Mouse (Mus musculus): ENCODE data around the gene Clrn3. TPM values are rescaled to one million over a fixed set of nuclear protein-coding genes. Genes with fewer than 3 reads are reported as not detected.
A peak's percentile ranks its signal among the peaks of the same experiment; 100 is the strongest.

The Clrn3 gene
- total RNA-seq (2017) = not detected in 2 replicates

DNA sequence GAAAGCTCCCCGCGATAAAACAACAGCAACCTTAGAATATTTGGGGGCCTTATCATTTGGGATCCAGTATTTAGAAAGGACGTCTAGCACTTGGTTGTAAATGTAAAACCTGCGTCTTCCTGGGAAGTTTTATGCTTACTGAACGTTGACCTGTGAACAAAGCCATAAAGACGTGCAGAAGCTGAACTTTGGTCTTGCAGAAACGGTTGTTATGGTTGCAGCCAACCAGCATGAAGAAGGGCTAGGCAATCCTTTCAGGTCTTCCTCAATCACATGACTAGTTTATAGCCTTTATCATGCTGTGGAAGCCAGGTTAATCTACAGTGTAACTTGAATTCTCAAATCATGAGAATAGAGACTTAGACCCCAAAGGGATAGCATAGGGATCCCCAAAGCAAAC is at the start of gene Clrn3:
Gene Clrn3, minus strand, starts transcription at position 140 of the 400 bp plus-strand sequence.
- no peak for ATAC-seq (replicated peaks in 1 of 2; ENCODE audit: insufficient read depth in 1 of 2, low FRiP score in 2 of 2, low TSS enrichment in 1 of 2, low read depth in 1 of 2, poor library complexity in 2 of 2, severe bottlenecking in 2 of 2)

GRCm38 (mm10) chr7:135576329-135576728 is 47.9 kb upstream of the Clrn3 start:
- no peak for ATAC-seq (replicated peaks in 1 of 2; ENCODE audit: insufficient read depth in 1 of 2, low FRiP score in 2 of 2, low TSS enrichment in 1 of 2, low read depth in 1 of 2, poor library complexity in 2 of 2, severe bottlenecking in 2 of 2)

DNA sequence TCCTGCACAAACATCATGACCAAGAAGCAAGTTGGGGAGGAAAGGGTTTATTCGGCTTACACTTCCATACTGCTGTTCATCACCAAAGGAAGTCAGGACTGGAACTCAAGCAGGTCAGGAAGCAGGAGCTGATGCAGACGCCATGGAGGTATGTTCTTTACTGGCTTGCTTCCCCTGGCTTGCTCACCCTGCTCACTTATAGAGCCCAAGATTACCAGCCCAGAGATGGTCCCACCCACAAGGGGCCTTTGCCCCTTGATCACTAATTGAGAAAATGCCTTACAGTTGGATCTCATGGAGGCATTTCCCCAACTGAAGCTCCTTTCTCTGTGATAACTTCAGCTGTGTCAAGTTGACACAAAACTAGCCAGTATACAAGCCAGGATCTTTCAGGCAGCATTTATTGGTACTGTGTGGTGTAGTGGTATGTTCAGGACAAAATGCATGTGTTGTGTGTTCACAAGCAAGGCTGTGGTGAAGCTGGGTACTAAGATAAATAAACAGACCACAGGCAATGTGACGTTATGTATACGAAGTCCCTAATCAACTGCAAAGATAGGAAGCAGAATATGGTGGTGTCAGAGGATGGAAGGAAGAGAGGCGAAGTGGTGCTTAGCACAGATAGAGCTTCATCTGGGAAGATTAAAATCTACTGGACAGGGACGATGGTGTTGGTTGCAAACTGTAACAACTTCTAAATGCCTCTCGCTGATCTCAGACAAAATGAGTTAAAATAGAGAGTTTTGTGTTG is 47.0 kb upstream of the Clrn3 start:
- ATAC-seq (replicated peaks in 1 of 2; ENCODE audit: insufficient read depth in 1 of 2, low FRiP score in 2 of 2, low TSS enrichment in 1 of 2, low read depth in 1 of 2, poor library complexity in 2 of 2, severe bottlenecking in 2 of 2) = peak in 1 of 2 experiments; percentile 37; a peak in 2 of 4 replicates

- ATAC-seq (replicated peaks in 1 of 2; ENCODE audit: insufficient read depth in 1 of 2, low FRiP score in 2 of 2, low TSS enrichment in 1 of 2, low read depth in 1 of 2, poor library complexity in 2 of 2, severe bottlenecking in 2 of 2) = no peak
Measured at GRCm38 (mm10) chr7:135571951-135572559, 43.6 kb upstream of the Clrn3 start.

DNA sequence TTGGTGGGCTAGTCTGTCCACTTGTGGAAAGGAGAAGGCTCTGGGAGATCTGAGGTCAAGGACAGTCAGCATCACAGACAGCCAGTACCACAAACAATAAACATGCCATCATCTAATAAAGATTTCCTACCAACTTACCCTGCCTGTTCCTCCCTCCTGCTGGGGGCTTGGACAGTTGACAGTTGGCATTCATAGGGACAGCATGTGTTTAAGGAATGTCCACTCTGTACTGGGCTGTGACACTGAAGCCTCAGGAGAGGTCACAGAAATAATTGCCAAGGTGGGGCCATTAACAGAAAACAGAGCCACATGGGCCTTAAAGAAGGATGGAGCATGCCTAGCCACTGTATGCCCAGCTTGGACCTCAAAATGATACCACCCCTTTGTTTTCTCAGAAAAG is 42.9 kb upstream of the Clrn3 start:
- ATAC-seq (replicated peaks in 1 of 2; ENCODE audit: insufficient read depth in 1 of 2, low FRiP score in 2 of 2, low TSS enrichment in 1 of 2, low read depth in 1 of 2, poor library complexity in 2 of 2, severe bottlenecking in 2 of 2) = no peak

DNA sequence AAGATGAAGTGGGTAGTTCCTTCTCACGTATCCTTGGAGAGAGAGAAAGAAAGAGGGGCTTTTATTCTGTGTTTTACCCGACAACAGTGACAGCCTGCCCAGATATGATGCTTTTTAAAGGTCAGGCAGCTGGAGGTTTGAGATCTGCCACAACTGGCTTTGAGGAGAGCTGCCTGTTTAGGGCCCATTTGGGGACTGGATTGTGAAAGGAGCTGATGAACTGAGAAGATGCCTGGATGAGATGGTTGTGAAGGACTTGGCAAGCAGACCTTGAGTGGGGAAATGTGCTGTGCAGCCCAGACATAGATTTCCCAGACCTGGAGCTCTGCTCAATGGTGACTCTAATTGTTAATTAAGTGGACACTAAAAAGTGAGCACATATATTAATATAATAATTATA is 40.1 kb upstream of the Clrn3 start:
- ATAC-seq (replicated peaks in 1 of 2; ENCODE audit: insufficient read depth in 1 of 2, low FRiP score in 2 of 2, low TSS enrichment in 1 of 2, low read depth in 1 of 2, poor library complexity in 2 of 2, severe bottlenecking in 2 of 2) = no peak

DNA sequence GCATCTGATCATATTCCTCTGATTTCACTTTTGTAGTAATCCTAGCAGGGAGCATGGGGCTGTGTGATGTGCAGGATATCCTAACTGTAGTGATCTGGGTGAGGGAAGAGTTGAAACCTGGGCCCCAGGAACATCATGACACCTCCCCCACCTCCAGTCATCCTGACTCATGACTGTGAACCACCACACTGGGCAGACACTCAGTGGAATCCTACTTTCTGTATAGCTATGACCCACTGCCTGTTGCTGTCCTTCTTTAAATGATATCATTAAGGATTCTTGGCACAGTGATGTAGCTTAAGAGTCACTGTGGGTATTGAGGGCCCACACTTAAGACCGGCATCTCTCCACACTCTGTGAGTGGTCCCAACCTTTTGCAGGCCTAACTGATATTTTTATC is 39.1 kb upstream of the Clrn3 start:
- 0 out of 4 replicates have a peak, but pooled peaks of 1 of the 2 experiments have one; percentile 15 for ATAC-seq (replicated peaks in 1 of 2; ENCODE audit: insufficient read depth in 1 of 2, low FRiP score in 2 of 2, low TSS enrichment in 1 of 2, low read depth in 1 of 2, poor library complexity in 2 of 2, severe bottlenecking in 2 of 2)

GRCm38 (mm10) chr7:135566013-135566412 is 37.6 kb upstream of the Clrn3 start:
- no peak for ATAC-seq (replicated peaks in 1 of 2; ENCODE audit: insufficient read depth in 1 of 2, low FRiP score in 2 of 2, low TSS enrichment in 1 of 2, low read depth in 1 of 2, poor library complexity in 2 of 2, severe bottlenecking in 2 of 2)

DNA sequence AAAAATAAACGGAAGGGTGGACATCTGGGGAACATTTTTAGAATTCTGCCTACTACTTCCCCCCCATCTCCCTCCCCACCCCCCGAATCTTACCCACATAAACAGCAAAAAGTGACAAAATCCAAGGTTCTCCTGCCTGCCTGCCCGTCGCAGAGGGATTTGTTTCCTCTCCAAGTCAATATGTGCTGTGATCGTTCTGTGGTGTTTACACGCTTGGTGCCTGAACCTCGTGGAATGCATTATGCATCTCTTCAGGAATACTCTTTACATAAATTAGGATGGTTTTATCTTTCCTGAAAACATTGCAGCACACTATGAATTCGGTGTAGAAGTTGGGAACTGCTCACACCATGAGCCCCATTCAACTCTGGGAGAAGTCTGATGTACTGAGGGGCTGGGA is 35.6 kb upstream of the Clrn3 start:
- no peak for ATAC-seq (replicated peaks in 1 of 2; ENCODE audit: insufficient read depth in 1 of 2, low FRiP score in 2 of 2, low TSS enrichment in 1 of 2, low read depth in 1 of 2, poor library complexity in 2 of 2, severe bottlenecking in 2 of 2)

- no peak for ATAC-seq (replicated peaks in 1 of 2; ENCODE audit: insufficient read depth in 1 of 2, low FRiP score in 2 of 2, low TSS enrichment in 1 of 2, low read depth in 1 of 2, poor library complexity in 2 of 2, severe bottlenecking in 2 of 2)
Measured at GRCm38 (mm10) chr7:135560280-135560679, 31.8 kb upstream of the Clrn3 start.

- peak; percentile 43 to 57; a peak in 3 of 4 replicates for ATAC-seq (replicated peaks in 1 of 2; ENCODE audit: insufficient read depth in 1 of 2, low FRiP score in 2 of 2, low TSS enrichment in 1 of 2, low read depth in 1 of 2, poor library complexity in 2 of 2, severe bottlenecking in 2 of 2)
Measured at GRCm38 (mm10) chr7:135556663-135557402, 28.4 kb upstream of the Clrn3 start.

DNA sequence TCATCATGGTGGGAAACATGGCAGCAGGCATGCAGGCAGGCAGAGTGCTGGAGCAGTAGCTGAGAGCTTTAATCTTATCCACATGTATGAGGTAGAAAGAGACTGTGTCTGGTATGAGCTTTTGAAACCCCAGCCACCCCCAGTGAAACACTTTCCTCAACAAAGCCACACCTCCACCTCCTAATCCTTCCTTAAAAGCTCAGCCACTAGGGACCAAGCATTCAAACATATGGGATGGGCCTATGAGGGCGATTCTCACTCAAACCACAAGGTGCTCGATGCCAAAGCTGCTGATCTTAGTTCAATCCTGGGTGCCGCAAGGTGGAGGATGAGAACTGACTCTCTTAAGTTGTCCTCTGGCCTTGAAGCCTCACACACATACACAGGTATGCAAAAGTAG is 25.1 kb upstream of the Clrn3 start:
- peak in 1 of 2 experiments; percentile 34; a peak in 2 of 4 replicates for ATAC-seq (replicated peaks in 1 of 2; ENCODE audit: insufficient read depth in 1 of 2, low FRiP score in 2 of 2, low TSS enrichment in 1 of 2, low read depth in 1 of 2, poor library complexity in 2 of 2, severe bottlenecking in 2 of 2)

DNA sequence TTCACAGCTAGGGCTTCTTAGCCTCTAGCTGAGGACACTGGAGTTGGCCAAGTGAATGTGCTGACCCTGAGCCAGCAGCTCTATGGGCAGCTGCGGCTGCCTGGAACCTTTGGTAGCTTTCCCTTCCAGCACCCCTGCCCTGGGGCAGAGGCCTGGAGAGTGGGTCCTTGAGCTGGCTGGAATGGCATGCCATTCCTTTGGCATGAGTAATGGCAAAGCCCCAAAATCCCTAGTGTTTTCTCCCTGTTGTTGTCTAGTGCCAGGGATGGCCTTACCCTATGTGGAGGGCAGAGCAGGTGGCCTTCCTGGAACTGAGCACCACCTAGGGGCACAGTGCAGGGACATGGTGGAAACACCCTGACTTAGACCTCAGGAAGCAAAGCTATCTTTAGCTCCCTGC is 23.1 kb upstream of the Clrn3 start:
- no peak for ATAC-seq (replicated peaks in 1 of 2; ENCODE audit: insufficient read depth in 1 of 2, low FRiP score in 2 of 2, low TSS enrichment in 1 of 2, low read depth in 1 of 2, poor library complexity in 2 of 2, severe bottlenecking in 2 of 2)

GRCm38 (mm10) chr7:135548434-135548833 is 20.0 kb upstream of the Clrn3 start:
- ATAC-seq (replicated peaks in 1 of 2; ENCODE audit: insufficient read depth in 1 of 2, low FRiP score in 2 of 2, low TSS enrichment in 1 of 2, low read depth in 1 of 2, poor library complexity in 2 of 2, severe bottlenecking in 2 of 2) = no peak

- no peak for ATAC-seq (replicated peaks in 1 of 2; ENCODE audit: insufficient read depth in 1 of 2, low FRiP score in 2 of 2, low TSS enrichment in 1 of 2, low read depth in 1 of 2, poor library complexity in 2 of 2, severe bottlenecking in 2 of 2)
Measured at GRCm38 (mm10) chr7:135546530-135546929, 18.1 kb upstream of the Clrn3 start.

GRCm38 (mm10) chr7:135545957-135546356 is 17.5 kb upstream of the Clrn3 start:
- no peak for ATAC-seq (replicated peaks in 1 of 2; ENCODE audit: insufficient read depth in 1 of 2, low FRiP score in 2 of 2, low TSS enrichment in 1 of 2, low read depth in 1 of 2, poor library complexity in 2 of 2, severe bottlenecking in 2 of 2)

DNA sequence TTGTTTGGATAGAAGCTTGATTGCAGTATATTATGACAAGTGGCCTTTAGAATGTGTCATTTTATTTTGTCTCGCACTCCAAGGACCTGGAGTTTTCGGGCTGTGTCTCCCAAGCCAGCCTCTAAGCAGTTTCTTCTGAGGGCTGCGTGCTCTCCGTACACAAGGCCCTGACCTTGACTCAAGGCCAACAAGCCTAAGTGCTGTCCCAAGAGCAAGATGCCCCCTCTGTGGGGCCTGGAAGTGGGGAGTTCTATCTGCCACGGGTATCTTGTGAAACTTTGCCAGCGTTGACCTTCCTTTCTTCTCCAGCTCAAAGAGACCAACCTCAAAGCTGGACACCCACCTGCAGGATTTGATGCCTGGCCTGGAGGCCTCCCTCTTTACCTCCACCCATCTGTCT is 15.9 kb upstream of the Clrn3 start:
- ATAC-seq (replicated peaks in 1 of 2; ENCODE audit: insufficient read depth in 1 of 2, low FRiP score in 2 of 2, low TSS enrichment in 1 of 2, low read depth in 1 of 2, poor library complexity in 2 of 2, severe bottlenecking in 2 of 2) = no peak

DNA sequence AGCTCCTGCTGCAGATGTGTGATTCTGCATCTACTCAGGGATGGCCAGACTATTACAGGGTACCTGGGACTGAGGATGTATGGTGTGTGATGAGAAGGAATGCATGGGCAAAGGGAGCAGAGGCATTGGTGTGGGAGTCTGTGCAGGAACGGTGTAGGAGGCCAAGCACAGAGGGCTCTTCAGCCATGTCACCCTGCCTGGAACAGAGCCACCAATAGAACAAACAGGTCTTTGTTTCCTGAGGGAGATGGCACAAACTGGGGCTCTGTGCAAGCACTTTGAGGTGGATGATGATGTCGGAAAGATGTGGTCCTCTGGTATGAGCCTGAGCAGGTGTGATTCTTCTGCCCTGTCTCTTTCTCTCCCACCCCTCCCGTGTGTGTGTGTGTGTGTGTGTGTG is 14.6 kb upstream of the Clrn3 start:
- ATAC-seq (replicated peaks in 1 of 2; ENCODE audit: insufficient read depth in 1 of 2, low FRiP score in 2 of 2, low TSS enrichment in 1 of 2, low read depth in 1 of 2, poor library complexity in 2 of 2, severe bottlenecking in 2 of 2) = peak in 1 of 2 experiments; percentile 15; a peak in 1 of 4 replicates
